Mouse (Mus musculus): ENCODE measurements at regions not wholly inside any gene's neighbourhood (a gene's known extent, or its start where the extent isn't known, plus 50 kb on each side); places are given as distances from the start of the nearest gene placed in this dataset.

DNA sequence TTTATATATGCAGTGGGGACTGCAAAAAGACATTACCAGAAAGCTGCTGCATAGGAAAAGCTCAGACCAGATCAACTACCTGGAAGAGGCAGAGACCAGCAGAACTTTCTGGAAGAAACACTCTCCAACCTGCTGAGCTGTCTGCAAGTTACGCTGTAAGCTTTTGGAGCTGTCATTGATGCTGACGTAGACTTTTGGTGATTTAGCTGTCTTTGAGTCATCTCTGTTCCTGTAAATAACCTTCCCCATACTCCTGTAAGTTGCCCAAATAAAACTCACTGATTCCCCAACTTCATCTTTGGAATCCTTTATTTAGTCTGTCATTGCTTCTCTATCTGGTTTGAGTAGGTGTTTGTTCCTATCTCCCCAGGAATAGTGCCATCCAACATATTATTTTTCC, 218.5 kb upstream of the Gbe1 start:
- DNase-seq (ENCODE audit: low spot score), result no peak

GRCm38 (mm10) chr16:70103791-70104378, 209.9 kb upstream of the Gbe1 start:
- peak; percentile 41 for DNase-seq (ENCODE audit: low spot score)

DNA sequence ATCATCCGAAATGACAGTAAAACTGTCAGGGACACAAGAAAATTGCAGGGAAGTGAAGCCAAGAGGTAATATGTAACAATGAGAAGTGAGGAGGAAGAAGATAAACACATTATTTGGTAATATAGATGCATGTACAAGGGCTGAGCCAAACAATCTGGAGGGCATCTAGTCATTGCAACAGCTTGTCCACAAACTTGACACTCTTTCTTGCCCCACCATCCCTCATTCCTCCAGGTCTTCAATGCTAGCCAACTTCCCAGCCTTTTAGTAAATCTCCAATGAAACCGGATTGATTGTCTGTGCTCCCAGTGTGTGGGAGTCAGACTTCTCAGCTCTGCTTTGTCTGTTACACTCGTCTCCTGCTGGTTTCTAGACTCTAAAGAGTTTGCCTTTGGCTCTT, 172.3 kb upstream of the Gbe1 start:
- DNase-seq (ENCODE audit: low spot score), result no peak

- no peak for DNase-seq (ENCODE audit: low spot score)
Measured at GRCm38 (mm10) chr16:70147673-70148359, 165.9 kb upstream of the Gbe1 start.

- no peak for DNase-seq (ENCODE audit: low spot score)
Measured at GRCm38 (mm10) chr16:70154587-70154986, 159.2 kb upstream of the Gbe1 start.

- no peak for DNase-seq (ENCODE audit: low spot score)
Measured at GRCm38 (mm10) chr16:70160539-70160938, 153.2 kb upstream of the Gbe1 start.

DNA sequence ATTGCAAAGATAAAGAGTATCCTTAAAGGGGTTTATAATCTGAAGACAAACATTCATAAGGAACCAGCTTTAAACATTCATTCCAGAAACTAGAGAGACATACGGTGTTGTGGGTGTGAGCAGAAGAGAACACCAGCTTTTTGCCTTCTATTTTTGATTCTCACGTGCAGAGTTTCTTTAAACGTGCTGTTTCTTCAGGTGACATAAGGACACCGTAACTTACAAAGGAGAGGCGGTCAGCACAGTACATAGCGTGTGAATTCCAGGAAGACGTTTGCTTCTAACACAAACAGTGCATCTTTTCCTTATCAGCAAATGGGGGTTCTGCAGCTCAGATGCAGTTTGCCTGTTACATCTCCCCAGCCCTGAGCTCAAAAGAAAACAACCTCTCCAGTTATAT, 138.6 kb upstream of the Gbe1 start:
- DNase-seq (ENCODE audit: low spot score), result no peak

DNA sequence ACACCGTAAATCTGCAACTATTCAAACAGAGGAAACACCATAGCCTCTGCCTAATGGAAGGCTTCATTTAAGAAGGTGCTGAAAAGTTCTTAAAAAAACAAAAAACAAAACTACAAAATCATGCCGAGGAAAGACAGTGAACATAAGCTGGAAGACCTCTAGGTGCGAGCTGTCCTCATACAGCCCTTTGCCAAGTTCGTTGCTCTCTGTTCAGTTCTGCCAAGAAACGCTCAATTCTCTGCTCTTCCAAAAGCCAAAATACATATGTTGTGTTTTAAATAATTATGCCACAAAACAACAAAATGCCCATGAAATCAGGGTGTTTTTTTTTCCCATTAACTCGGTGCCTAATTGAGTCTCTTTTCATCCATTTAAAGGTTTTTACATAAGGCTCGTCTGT, 134.8 kb upstream of the Gbe1 start:
- no peak for DNase-seq (ENCODE audit: low spot score)

DNA sequence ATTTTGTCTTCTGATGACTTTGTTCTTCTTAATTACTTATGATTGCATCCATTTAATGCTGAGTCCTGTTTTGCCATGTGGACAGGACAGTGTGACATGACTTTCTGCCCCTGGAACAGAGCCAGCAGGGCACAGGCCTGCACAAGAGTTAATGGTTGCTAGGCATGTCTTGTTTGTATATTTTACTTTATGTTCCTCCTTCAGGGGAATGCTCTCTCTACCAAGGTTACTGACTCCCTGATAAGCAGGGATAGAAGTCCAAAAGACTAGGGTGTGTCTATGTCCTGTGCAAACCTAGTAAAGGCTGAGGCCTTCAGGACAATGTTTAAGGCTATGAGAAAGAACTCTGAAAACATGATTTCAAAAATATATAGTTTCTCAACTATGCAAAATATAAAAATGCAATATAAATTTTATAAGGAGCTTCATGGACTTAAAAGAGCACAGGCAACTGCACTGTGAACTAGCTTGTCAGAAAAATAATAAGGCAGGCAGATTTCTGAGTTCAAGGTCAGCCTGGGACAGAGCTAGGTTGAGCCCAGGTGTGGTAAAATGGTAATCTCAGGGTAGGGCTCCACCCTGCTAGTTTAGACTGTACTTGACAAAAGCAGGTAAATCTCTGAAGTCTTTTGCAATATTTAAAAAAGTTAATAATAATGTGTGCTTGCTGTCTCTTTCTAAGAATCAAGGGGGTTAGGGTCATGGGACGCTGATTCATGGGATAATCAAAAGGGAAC, 99.7 kb upstream of the Gbe1 start:
- DNase-seq (ENCODE audit: low spot score), result no peak

- DNase-seq (ENCODE audit: low spot score), result no peak
Measured at GRCm38 (mm10) chr16:70214800-70215199, 98.9 kb upstream of the Gbe1 start.

GRCm38 (mm10) chr16:70227601-70228226, 86.0 kb upstream of the Gbe1 start:
- no peak for DNase-seq (ENCODE audit: low spot score)

DNA sequence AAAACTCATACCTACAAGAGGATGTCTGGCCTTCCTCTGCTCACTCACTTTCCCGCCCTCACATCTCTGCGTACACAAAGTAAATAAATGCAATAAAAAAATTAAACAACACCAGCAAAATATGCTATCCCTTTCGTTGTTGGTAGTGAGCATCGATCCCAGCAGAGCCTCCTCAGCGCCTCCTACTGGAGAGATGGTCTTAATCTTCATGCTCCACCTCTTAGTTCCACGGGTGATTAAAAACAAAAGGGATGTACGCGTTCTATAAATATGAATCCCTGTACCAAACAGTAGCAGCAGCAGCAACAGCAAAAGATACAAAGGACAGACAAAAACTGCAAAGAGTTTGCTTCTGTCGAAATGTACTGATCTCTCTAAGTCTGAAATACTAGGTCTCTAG, 81.0 kb upstream of the Gbe1 start:
- DNase-seq (ENCODE audit: low spot score), result peak; percentile 43

GRCm38 (mm10) chr16:70235189-70235588, 78.6 kb upstream of the Gbe1 start:
- no peak for DNase-seq (ENCODE audit: low spot score)

DNA sequence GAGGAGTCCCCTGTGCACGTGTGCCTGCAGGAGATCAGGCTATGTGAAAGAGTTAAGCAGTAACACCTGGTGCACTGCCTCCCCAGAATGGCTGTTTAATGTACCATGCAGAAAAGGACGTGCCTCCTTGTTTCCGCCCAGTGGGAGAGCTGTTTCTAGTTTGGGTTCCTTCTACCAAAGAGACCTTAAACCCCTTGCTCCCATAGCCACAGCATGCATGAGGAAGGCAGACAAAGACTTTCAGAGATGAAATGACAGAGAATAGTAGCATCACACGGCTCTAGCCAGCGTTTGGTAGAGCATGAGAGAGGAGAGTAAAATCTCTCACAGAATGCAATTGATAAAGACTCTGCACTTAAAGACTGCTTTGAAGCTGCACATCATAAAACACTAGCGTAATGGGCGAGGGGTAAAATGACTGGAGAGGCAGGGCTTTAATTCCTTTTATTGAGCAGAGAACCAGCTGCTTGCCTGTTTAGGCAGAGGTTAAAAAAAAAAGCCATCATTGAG, 74.3 kb upstream of the Gbe1 start:
- DNase-seq (ENCODE audit: low spot score), result no peak

- DNase-seq (ENCODE audit: low spot score), result no peak
Measured at GRCm38 (mm10) chr16:70244205-70244756, 69.5 kb upstream of the Gbe1 start.

DNA sequence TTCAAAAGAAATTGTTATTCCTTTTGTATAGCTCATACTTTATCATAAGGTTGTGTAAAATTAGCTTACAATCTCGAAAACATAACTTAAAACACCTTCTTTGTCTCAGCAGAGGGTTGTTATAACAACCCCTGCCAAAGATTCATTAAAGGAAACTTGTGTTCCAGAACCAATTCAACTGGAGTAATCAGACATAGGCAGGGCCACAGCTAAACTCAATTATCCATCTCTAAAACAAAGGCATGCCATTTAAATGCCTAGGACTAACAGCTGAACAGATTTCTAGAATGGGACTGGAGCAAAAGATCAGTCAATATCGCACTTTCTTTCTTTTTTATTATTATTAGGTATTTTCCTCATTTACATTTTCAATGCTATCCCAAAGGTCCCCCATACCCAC, 68.8 kb upstream of the Gbe1 start:
- no peak for DNase-seq (ENCODE audit: low spot score)

DNA sequence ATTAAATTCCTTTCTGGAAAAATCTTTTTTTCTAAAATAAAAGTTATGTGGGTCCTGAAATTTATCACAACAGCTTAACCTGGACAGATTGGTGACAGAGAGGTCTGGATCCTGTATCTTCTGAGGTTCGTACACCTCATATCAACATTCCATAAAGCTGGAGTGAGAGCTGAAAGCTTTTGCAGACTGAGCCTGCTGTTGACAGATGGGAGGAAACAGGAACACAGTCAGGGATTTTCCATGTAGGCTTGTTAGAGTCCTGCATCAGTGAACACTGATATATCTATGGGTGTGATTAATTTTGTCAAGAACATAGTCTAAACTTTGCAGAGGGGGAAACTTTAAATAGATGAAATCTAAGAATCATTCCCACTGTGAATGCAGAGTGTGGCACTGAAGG, 54.4 kb upstream of the Gbe1 start:
- DNase-seq (ENCODE audit: low spot score), result no peak

GRCm38 (mm10) chr16:70260151-70260550, 53.6 kb upstream of the Gbe1 start:
- DNase-seq (ENCODE audit: low spot score), result no peak
